Mouse (Mus musculus) hindbrain, postnatal 0 days (tissue): ENCODE results near the gene Tbx10. TPM values are rescaled to one million over a fixed set of nuclear protein-coding genes. Genes with fewer than 3 reads are reported as not detected.

ENCODE experiments used
- ATAC-seq: fragments of 200-750 bp; cut with Nextera tagmentation; 2 replicates; pipeline ENCODE4 v1.8.0; 2017; ENCODE audit warnings: mild to moderate bottlenecking, moderate TSS enrichment, moderate library complexity
- DNase-seq: peaks from one replicate; pipeline ENCODE4 v3.0.0-alpha.2; 2015; ENCODE audit warnings: low spot score
- H3K27ac ChIP-seq: fragments of 300-500 bp; sonication (generic); 2 replicates; pipeline ENCODE4 v1.5.1; 2014; ENCODE audit warnings: mild to moderate bottlenecking
- H3K27me3 ChIP-seq: fragments of 300-500 bp; sonication (generic); 2 replicates; pipeline ENCODE4 v1.6.1; 2014; ENCODE audit warnings: low read length, mixed read lengths; ENCODE audit not compliant: insufficient read depth
- H3K36me3 ChIP-seq: fragments of 300-500 bp; sonication (generic); 2 replicates; pipeline ENCODE4 v1.6.1; 2014; ENCODE audit warnings: low read length, mixed read lengths; ENCODE audit not compliant: insufficient read depth
- H3K4me1 ChIP-seq: fragments of 300-500 bp; sonication (generic); 2 replicates; pipeline ENCODE4 v1.6.1; 2014; ENCODE audit warnings: antibody characterized with exemption, low read length, mixed read lengths; ENCODE audit not compliant: insufficient read depth
- H3K4me2 ChIP-seq: fragments of 300-500 bp; sonication (generic); 2 replicates; pipeline ENCODE4 v1.6.1; 2014; ENCODE audit warnings: low read depth, mild to moderate bottlenecking, low read length, moderate library complexity, mixed read lengths
- H3K4me3 ChIP-seq: fragments of 300-500 bp; sonication (generic); 2 replicates; pipeline ENCODE4 v1.5.1; 2014; ENCODE audit warnings: low read length
- H3K9ac ChIP-seq: fragments of 300-500 bp; sonication (generic); replicated peaks from 2 replicates; pipeline ENCODE4 v1.6.1; 2014; ENCODE audit warnings: mild to moderate bottlenecking, low read length, moderate library complexity, mixed read lengths
- H3K9me3 ChIP-seq: fragments of 300-500 bp; sonication (generic); 2 replicates; pipeline ENCODE4 v1.6.1; 2016; ENCODE audit warnings: low read length, mixed read lengths
- CTCF ChIP-seq: IDR thresholded peaks from 2 replicates; pipeline ENCODE4 v1.5.1; 2016; ENCODE audit warnings: antibody characterized with exemption, control low read depth, low read depth
- WGBS: fragments of 180-500 bp; shearing (Covaris S2); extraction: QIAGEN DNeasy Blood & Tissue Kit; methylation state at CpG from one replicate; pipeline ENCODE4 v1.1.7; 2014; 5-methylcytosine and 5-hydroxymethylcytosine counted together
- polyA plus RNA-seq: library from polyadenylated mRNA; unstranded; fragments of >200 nt; fragmentation: Nextera tagmentation; extraction: Ambion mirVana; gene quantifications from 2 replicates; pipeline ENCODE4 v1.2.1, GENCODE M21; 2015
- total RNA-seq: library from RNA; depleted of rRNA; stranded (reverse); fragments of >200 nt; gene quantifications from 2 replicates; pipeline ENCODE4 v1.2.3, GENCODE M21; 2014

The Tbx10 gene
- total and polyA plus RNA-seq, 2 experiments from 2014 or later, result 0.36 TPM; not detected in 1

GRCm38 (mm10) chr19:3975866-3976265 is 16.7 kb upstream of the Tbx10 start:
- DNase-seq (no peak), ATAC-seq (no peak)
- Histone ChIP-seq H3K4me2 (no peak overlapping the region), H3K4me1 (no peaks in the 10 kb centered on the region; the same call in 1 of the 2 replicates), H3K9me3 (no peaks in the 10 kb centered on the region), H3K27me3 (no peaks in the 10 kb centered on the region), H3K9ac (no peak overlapping the region), H3K36me3 (no peaks in the 10 kb centered on the region), H3K27ac (no peak overlapping the region), H3K4me3 (no peak overlapping the region)
- 86% methylated on average over 2 of the region's 2 CpGs for WGBS
- TF ChIP-seq CTCF, result no peak

GRCm38 (mm10) chr19:3980309-3980708 is 12.2 kb upstream of the Tbx10 start:
- DNase-seq (peak; percentile 91), ATAC-seq (peak; percentile 82)
- no peak overlapping the region for H3K4me2 ChIP-seq
- 20% methylated on average over 4 of the region's 4 CpGs for WGBS
- H3K36me3 ChIP-seq, result no peaks in the 10 kb centered on the region
- H3K27ac ChIP-seq, result peak overlapping the region; percentile 26; the same call in 1 of the 2 replicates
- TF ChIP-seq CTCF, result peak; percentile 88
- no peaks in the 10 kb centered on the region for H3K9me3 ChIP-seq
- peaks cover 5% of the 10 kb centered on the region; the same call in 1 of the 2 replicates for H3K4me1 ChIP-seq
- H3K9ac ChIP-seq, result no peak overlapping the region
- no peaks in the 10 kb centered on the region for H3K27me3 ChIP-seq
- no peak overlapping the region for H3K4me3 ChIP-seq

- no peak for DNase-seq
- peaks cover 5% of the 10 kb centered on the region; the same call in 1 of the 2 replicates for H3K4me1 ChIP-seq
- no peak overlapping the region for H3K27ac ChIP-seq
- no peak for TF ChIP-seq CTCF
- no peak overlapping the region for H3K4me3 ChIP-seq
- 85% methylated on average over 9 of the region's 9 CpGs for WGBS
- no peak for ATAC-seq
- no peak overlapping the region for H3K4me2 ChIP-seq
- no peaks in the 10 kb centered on the region for H3K36me3 ChIP-seq
- no peak overlapping the region for H3K9ac ChIP-seq
- H3K27me3 ChIP-seq, result no peaks in the 10 kb centered on the region
- no peaks in the 10 kb centered on the region for H3K9me3 ChIP-seq
Measured at GRCm38 (mm10) chr19:3980917-3981316, 11.6 kb upstream of the Tbx10 start.

GRCm38 (mm10) chr19:3983527-3984200 is 8.9 kb upstream of the Tbx10 start:
- WGBS, result 35% methylated on average over 9 of the region's 9 CpGs
- no peak for DNase-seq
- Histone ChIP-seq H3K4me3 (no peak overlapping the region), H3K36me3 (no peaks in the 10 kb centered on the region), H3K9ac (no peak overlapping the region), H3K4me1 (peaks cover 5% of the 10 kb centered on the region; the same call in 1 of the 2 replicates), H3K27ac (no peak overlapping the region), H3K4me2 (no peak overlapping the region), H3K27me3 (no peaks in the 10 kb centered on the region), H3K9me3 (no peaks in the 10 kb centered on the region)
- no peak for ATAC-seq
- no peak for TF ChIP-seq CTCF

- Histone ChIP-seq H3K9me3 (no peaks in the 10 kb centered on the region), H3K4me3 (no peak overlapping the region), H3K4me2 (no peak overlapping the region), H3K9ac (no peak overlapping the region), H3K27me3 (no peaks in the 10 kb centered on the region), H3K27ac (no peak overlapping the region; the same call in 1 of the 2 replicates), H3K4me1 (peaks cover 5% of the 10 kb centered on the region; the same call in 1 of the 2 replicates), H3K36me3 (no peaks in the 10 kb centered on the region)
- DNase-seq, result no peak
- no peak for TF ChIP-seq CTCF
- 12% methylated on average over 8 of the region's 8 CpGs for WGBS
- no peak for ATAC-seq
Measured at GRCm38 (mm10) chr19:3985261-3985681, 7.3 kb upstream of the Tbx10 start.

GRCm38 (mm10) chr19:3986334-3986733 is 6.2 kb upstream of the Tbx10 start, which contains the start of gene Acy3:
Gene Acy3 (plus strand): TSS chr19:3986570.
- DNase-seq, result peak; percentile 34

GRCm38 (mm10) chr19:3988066-3988465 is 4.5 kb upstream of the Tbx10 start:
- no peak for TF ChIP-seq CTCF
- no peak overlapping the region for H3K4me2 ChIP-seq
- 93% methylated on average over 14 of the region's 14 CpGs for WGBS

More at GRCm38 (mm10) chr19:3986334-3986733, 6.2 kb upstream of the Tbx10 start, which contains the start of gene Acy3:
- no peak within 1 kb of the TSS for H3K4me2 ChIP-seq
- H3K36me3 ChIP-seq, result no peaks in the 10 kb centered on the region
- no peak for TF ChIP-seq CTCF
- no peak within 1 kb of the TSS for H3K4me3 ChIP-seq
- H3K9ac ChIP-seq, result no peak within 1 kb of the TSS
- H3K9me3 ChIP-seq, result no peaks in the 10 kb centered on the region
- no peaks in the 10 kb centered on the region for H3K27me3 ChIP-seq
- 0 out of 2 replicates have a peak, but pooled peaks cover 5% of the 10 kb centered on the region for H3K4me1 ChIP-seq
- ATAC-seq, result no peak
- WGBS, result 21% methylated on average over 8 of the region's 8 CpGs
- H3K27ac ChIP-seq, result no peak within 1 kb of the TSS

More at GRCm38 (mm10) chr19:3988066-3988465, 4.5 kb upstream of the Tbx10 start:
- no peak overlapping the region for H3K4me3 ChIP-seq
- no peaks in the 10 kb centered on the region for H3K36me3 ChIP-seq
- H3K9me3 ChIP-seq, result no peaks in the 10 kb centered on the region
- 0 out of 2 replicates have a peak, but pooled peaks cover 5% of the 10 kb centered on the region for H3K4me1 ChIP-seq
- no peak overlapping the region for H3K9ac ChIP-seq
- ATAC-seq (no peak), DNase-seq (no peak)
- no peak overlapping the region for H3K27ac ChIP-seq
- no peaks in the 10 kb centered on the region for H3K27me3 ChIP-seq
